Mouse (Mus musculus): Measurements from ENCODE around the gene Patj.
A peak's percentile ranks its signal among the peaks of the same experiment; 100 is the strongest.

Patj gene

DNA sequence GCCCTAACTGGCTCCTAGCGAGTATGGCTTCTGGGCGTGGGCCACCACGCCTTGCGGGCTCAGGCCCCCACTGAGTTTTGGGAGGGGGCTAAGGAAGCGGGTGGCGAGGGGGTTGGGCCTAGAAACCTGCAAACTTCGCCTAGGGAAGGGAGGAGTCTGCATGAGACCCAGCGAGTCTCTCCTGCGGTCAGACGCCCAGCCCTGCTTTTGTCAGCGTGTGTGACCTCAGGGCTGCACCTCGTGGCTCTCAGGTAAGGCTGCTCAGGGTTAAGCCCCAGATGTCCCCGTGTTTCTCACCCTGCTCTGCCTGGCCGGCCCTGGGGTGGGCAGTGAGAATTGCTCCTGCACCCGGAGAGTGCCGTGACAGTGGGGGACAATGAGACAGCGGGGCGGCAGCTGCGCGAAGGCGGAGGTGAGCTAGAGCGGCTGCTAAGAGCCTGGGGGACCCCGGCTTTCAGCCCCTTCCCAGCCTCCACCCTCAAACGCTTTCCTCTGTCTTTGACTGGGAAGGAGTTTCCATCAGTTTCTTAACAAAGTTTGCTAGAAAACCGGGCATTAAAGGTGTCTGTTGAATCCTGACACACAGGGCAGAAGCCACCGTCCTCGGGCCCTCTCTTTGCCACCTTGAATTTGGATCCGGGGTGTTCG, 331.1 kb downstream of the Patj start, which contains the start of gene L1td1:
TSS of gene L1td1 (plus strand) at position 145 of the 648 bp plus-strand sequence.
- no peak for DNase-seq (ENCODE audit: extremely low spot score)

DNA sequence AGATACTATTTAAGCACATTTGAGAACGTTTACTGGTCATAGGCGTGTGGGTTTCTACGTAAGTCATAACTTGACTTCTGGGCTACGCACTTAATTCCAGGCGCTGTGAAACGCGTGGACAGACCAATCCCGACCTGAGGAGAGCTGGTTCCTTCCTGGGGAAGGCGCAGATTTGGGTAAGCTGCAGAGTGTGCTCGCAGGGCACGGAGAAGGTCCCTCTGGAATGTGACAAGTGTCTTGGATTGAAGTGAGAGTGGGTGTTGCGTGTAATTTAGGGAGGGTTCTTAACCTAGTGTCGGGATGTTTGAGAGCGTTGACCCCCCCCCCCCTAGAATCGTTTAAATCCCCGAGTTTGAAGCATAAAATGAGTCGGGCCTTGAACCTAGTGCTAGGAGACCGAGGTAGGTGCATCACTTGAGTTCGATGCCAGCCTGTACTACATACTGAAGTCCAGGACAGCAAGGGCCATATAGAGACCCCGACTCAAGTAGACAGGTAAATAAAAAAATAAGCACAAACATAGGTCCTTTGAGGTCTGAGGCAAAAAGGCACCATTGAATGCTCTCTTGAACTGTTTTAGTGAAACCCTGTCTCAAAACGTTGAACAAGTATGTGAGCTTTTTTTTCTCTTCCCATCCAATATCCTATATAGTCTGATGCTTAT, 331.8 kb downstream of the Patj start:
- DNase-seq (ENCODE audit: extremely low spot score) = peak; percentile 37

DNA sequence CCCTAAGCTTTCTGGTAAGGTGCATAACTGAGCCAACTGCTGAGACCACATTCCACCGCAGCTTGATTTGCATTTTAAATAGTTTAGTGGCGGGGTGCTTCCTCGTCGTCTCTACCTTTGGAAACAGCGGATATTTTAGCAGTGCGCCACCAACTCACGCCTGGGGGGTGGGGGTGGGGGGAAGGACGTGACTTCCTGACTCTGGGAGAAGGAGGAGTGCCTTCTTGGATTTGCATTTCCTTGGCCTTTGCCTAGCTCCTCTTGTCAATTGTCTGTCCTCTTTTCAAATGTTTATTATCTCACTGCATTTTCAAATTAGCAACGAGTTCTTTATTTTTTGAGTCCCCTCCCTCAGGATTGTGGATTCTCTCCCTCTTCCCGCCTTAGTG, 332.4 kb downstream of the Patj start:
- peak; percentile 29 for DNase-seq (ENCODE audit: extremely low spot score)

DNA sequence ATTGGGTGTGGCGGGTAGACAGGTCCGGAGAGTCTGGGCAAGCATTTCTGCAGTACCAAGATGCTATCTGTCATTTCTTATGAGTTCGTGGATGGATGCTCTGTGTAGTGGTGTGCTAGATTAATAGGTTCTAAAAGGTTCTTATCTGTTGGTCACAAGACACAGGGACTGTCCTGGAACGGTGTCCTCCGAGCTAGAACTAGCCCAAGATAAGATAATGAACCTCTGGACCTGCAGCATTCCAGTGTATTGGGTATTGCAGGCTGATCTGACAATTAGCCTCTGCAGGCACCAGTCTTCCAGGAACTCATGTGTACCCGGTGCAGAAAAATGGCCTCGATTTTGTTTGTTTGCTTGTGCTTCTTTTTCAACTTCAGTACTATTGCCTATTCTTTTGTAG, 333.1 kb downstream of the Patj start:
- DNase-seq (ENCODE audit: extremely low spot score) = no peak

DNA sequence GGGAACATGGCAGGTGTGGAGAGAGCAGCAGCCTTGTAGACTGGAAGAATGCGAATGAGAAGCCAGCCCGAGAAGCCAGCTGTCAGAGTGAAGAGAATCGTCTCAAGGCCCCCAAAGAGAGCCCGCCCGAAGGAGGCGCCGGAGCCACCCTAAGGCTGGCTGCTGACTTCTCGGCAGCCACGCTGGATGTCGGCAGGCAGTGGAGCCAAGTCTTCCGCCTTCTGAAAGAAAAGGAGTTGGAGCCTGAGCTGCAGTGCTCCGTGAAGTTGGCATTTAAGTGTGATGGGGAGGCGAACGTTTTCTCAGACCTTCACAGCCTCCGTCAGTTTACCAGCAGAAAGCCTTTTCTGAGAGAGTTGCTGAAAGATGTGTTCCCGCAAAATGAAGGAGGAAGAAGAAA, 338.1 kb downstream of the Patj start:
- DNase-seq (ENCODE audit: extremely low spot score) = no peak

DNA sequence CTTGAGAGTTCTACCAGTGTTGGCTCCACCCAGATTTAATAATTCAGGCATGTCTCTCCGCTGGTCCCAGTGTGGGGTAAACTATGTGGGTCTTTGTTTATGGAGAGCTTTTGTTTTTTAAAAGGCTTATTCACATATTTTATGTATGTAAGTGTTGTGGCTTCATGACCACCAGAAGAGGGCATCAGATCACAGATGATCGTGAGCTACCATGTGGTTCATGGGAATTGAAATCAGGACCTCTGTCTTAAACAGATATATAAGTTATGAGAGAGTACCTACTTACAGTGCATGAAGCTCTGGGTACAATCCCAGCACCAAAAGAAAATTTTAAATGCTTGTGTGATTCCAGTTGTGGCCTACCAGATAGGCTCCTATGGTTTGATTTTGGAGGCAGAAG, 344.2 kb downstream of the Patj start:
- peak; percentile 27 for DNase-seq (ENCODE audit: extremely low spot score)

DNA sequence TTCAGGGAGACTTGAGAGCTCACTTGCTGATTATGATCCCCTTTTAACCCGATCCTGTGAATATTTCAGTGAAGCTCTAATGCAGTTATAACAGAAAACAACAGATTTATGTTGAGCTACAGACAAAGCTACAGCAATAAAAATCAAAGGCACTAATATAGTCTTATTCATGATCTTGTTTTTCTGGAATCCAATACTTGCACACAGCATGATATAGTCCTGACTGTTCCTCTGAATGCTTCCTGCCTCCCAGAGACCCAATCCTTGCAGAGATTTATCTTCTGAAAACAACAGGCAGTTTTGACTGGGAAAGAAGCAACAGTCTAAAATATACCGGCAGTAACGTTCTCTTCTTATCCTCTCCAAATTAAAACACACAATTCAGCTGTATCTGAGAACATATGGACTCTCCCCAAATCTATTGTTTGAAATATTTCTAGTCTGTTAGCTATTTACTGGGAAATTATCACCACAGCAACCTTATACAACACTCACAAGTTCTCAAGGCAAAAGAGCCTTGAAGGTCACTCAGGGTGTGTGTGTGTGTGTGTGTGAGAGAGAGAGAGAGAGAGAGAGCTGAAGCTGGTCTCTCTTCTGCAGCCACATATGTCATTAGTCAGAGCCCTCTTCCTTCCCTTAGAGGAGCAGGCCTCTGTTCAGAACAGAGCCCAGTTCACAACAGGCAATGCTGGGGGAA, 347.8 kb downstream of the Patj start:
- no peak for DNase-seq (ENCODE audit: extremely low spot score)

DNA sequence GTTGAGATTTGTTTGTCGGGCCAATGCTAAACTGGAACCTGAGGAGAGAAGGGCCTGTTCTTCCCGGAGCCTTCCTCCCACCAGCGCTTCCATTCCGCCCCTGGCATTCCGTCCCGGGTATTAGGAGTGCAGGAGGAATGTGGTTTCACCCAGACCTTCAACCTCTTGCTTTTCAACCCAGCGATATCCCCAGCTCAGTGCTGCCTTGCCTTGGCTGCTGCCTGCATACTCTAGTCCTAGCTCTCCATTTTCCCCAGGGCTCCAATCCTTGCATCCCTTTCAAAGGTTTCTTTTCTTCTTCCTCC, 348.3 kb downstream of the Patj start:
- DNase-seq (ENCODE audit: extremely low spot score) = peak; percentile 57

DNA sequence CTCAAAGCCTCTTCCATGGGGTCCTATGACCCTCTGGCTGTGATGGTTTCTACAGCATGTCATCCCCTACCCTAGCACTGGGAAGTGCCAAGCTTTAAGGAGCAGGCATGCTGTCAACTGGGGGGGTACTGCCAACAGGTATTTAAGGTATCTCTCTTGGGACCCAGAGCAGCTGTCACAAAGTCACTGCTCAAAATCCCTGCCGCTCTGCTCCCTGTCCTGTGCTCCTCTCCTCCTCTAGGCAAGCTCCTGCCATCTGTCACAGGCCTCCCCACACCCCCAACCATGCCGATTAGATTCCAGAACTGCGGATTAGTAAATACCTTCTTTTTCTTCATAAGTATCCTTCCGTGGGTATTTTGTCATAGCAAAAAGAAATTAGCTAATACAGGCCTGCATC, 358.9 kb downstream of the Patj start:
- DNase-seq (ENCODE audit: extremely low spot score) = no peak

DNA sequence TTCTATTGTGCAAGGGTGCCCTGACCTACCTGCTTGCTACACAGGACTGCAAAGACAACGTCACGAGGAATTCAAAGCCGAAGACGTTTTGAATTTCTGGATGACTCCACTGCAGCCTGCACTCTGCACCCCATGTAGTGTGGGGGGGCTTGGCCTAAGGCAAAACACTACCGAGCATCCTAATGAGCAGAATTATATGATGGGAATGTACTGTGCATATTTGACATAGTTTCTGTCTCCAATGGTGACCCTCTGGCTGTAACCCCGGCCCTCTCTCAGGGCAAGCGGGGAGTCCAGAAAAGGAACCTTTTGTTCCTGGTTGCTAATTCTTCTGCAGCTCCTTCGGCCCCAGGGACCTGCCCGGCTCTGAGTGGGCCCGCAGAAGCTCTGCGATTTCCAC, 360.6 kb downstream of the Patj start:
- DNase-seq (ENCODE audit: extremely low spot score) = no peak

DNA sequence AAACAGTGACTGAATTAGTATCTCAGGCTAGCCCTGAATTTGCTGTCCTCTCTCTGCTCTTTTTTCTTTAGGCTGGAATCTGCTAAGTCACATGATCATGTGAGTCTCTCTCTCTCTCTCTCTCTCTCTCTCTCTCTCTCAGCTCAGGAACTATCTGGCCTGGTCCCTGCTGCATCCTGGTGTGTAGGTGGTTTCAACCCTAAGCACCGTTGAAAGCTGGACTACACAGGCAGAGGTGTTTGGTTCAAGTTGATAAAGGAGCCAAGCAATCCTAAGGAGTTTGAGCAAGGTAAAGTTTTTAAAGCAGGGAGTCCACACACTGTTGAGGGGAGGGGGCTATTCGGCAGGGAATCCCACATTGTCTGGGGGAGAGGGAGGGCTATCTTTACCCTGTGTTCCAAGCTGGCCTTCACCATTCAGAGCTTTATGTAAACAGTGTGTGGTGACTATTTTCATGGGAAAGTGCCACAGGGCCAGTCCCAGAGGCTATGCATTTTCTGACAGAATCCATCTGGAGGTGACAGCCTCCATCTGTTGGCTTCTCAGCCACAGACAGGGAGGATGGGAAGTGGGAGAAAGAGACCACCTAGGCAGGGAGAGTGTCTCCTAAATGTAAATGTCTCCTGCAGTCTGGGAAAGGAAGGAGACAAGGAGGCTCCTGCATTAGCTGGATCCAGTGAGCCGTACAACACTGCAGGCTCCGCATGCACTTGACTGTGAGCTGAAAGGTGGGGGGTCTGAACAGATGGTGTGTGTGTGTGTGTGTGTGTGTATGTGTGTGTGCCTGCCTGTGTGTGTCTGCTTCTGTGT, 362.6 kb downstream of the Patj start:
- DNase-seq (ENCODE audit: extremely low spot score) = no peak

DNA sequence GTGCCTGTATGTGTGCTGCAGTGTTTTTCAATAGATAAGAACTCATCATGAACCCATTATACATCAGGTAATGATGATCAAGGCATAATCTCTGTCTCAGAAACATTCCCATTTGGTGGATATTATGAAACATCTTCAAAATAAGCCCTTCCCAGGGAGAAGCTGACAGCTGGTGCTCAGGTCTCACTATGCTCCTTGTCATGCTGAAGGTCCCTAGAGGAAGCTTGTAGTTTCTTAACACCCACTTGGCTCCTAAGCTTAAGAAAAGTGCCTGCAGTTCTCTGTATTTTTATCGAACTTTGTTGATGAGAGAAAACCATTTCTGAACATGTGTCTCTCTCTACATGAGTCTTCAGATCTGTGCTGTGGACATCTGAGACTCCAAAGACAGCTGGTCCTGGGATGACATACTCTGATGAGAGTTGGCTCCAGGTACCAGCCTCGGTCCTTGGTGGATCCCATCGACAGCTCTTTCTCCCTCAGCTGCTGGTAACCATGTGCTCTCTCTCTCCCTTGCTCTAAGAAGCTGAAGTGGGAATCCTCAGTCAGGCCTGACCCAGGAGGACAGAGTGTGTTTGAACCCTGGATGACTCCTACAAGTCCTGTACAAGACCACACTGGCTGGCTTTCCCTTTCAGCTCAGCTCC, 363.4 kb downstream of the Patj start:
- no peak for DNase-seq (ENCODE audit: extremely low spot score)

DNA sequence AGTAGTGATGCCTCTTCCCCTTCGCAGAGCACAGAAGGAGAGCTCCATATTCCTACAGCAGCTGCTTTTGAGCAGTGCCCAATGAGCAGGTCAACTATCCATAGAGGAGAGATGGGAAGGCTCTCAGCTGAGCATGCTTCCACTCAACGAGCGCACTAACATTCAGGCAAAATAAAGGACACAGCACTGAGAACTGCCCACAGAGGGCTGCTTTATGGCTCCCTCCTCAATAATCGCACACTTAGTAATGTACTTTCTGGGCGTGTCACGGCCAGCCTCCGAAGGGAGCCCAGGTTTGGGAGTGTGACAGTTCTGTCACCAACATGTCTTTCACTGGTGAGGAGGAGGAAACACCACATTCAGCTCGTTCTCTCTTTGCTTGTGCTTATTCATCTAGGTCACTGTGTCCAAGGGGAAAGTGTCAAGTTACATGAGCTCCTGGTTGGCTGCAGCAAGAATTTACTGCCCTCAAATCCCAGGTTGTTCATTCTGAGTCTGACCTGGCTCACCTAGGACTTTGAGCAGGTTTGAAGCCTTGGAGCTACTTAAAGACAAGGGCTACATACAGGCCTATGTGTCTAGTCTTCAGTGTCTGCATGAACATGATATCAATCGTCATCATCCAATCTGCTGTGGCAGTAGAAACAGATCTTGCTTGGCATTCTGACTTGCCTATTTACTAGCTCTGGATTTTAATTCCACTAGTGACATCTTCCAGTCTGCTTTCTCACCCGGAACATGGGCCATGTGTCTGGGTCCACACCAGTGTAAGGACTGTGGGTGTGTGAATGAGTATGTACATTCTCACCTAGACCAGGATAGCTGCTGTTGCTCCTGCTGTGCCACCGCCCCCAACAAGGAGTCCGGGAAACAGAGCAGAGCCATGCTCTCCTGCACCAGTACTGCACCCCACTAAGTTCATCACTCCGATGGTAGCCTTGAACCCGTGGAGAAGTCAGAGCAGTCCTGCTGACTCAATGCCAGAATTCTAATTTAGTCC, 371.8 kb downstream of the Patj start:
- DNase-seq (ENCODE audit: extremely low spot score) = no peak
